Mouse (Mus musculus) ES-Bruce4 (cell line): Measurements from ENCODE around the gene Tmc6. TPM values are rescaled to one million over a fixed set of nuclear protein-coding genes. Genes with fewer than 3 reads are reported as not detected.
"Not testable (repeated sequence)": the region's sequence is repeated elsewhere in the genome, so short reads cannot be mapped to it uniquely, and the experiment has no call there.

Experiments used
- H3K27ac ChIP-seq: 2 replicates; pipeline ENCODE4 v1.5.1; 2012; ENCODE audit warnings: low read length, inconsistent platforms; ENCODE audit not compliant: insufficient read depth
- H3K27me3 ChIP-seq: 2 replicates; pipeline ENCODE4 v1.6.1; 2012; ENCODE audit warnings: mild to moderate bottlenecking, low read length, inconsistent platforms; ENCODE audit not compliant: control insufficient read depth, poor library complexity, insufficient read depth, severe bottlenecking
- H3K36me3 ChIP-seq: 2 replicates; pipeline ENCODE4 v1.6.1; 2012; ENCODE audit warnings: inconsistent platforms, mild to moderate bottlenecking, low read length, moderate library complexity; ENCODE audit not compliant: control insufficient read depth, poor library complexity, insufficient read depth, severe bottlenecking
- H3K4me1 ChIP-seq: one replicate; pipeline ENCODE4 v1.8.1; 2011; ENCODE audit warnings: low read length; ENCODE audit not compliant: control insufficient read depth, insufficient read depth
- H3K4me3 ChIP-seq: 2 replicates; pipeline ENCODE4 v1.5.1; 2011; ENCODE audit warnings: low read depth, mild to moderate bottlenecking, low read length
- H3K9ac ChIP-seq: 2 replicates; pipeline ENCODE4 v1.6.1; 2012; ENCODE audit warnings: low read depth, mild to moderate bottlenecking, inconsistent platforms; ENCODE audit not compliant: poor library complexity, severe bottlenecking
- H3K9me3 ChIP-seq: replicated peaks from 2 replicates; pipeline ENCODE4 v1.6.1; 2012; ENCODE audit warnings: mild to moderate bottlenecking, low read length, inconsistent platforms; ENCODE audit not compliant: control insufficient read depth, poor library complexity, insufficient read depth, severe bottlenecking
- CTCF ChIP-seq: IDR thresholded peaks from one replicate; pipeline ENCODE4 v1.8.1; 2011; ENCODE audit warnings: low read depth, low read length
- EP300 ChIP-seq: IDR thresholded peaks from 2 replicates; pipeline ENCODE4 v1.6.1; 2011; ENCODE audit warnings: low read depth, low read length; ENCODE audit not compliant: insufficient read depth
- POLR2A ChIP-seq: IDR thresholded peaks from one replicate; pipeline ENCODE4 v1.8.1; 2011; ENCODE audit warnings: low read length; ENCODE audit not compliant: insufficient read depth
- polyA plus RNA-seq: library from polyadenylated mRNA; stranded (reverse); fragments of >200 nt; gene quantifications from 2 replicates; pipeline ENCODE4 v1.2.4, GENCODE M21; 2011; ENCODE audit warnings: low read depth; ENCODE audit not compliant: missing spikeins, insufficient read depth, insufficient read length

Gene Tmc6
- polyA plus RNA-seq, 1 experiment, result 12.3 TPM

GRCm38 (mm10) chr11:117796954-117797353, 15.0 kb upstream of the Tmc6 start:
- no peak overlapping the region for H3K9ac ChIP-seq
- no peak overlapping the region for H3K27ac ChIP-seq
- H3K4me1 ChIP-seq, result peaks cover 1% of the 10 kb centered on the region
- no peak overlapping the region for H3K4me3 ChIP-seq
- no peaks in the 10 kb centered on the region for H3K36me3 ChIP-seq
- no peaks in the 10 kb centered on the region for H3K27me3 ChIP-seq
- no peaks in the 10 kb centered on the region for H3K9me3 ChIP-seq
- TF ChIP-seq CTCF (no peak), POLR2A (no peak), EP300 (no peak)

DNA sequence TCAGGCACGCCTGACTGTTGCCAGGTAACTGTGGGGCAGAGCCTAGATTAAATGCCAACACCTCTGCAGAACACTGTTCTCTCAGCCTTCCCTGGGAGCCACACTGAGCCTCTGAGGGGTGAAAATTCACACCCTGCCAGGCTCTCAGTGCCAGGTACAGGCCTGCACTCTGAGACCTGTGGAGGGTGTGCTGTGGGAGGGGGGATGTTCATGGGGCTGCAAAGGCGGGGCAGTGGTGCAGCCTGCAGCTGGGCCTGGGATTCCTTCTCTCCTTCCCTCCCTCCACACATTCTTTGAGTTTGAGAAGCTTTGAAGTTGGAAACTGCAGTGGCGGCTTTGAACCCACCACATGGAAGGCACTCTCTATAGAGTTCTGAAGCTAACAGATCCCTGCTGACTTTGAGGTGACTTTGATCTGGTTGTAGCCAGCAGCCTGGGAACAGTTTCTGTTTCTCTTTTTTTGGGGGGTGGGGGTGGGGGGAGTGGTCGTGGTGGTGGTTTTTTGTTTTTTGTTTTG, 12.1 kb upstream of the Tmc6 start:
- no peak for TF ChIP-seq EP300
- no peaks in the 10 kb centered on the region for H3K9me3 ChIP-seq
- H3K4me1 ChIP-seq, result peaks cover 3% of the 10 kb centered on the region
- no peak overlapping the region for H3K9ac ChIP-seq
- H3K27ac ChIP-seq, result no peak overlapping the region
- no peaks in the 10 kb centered on the region for H3K27me3 ChIP-seq
- H3K4me3 ChIP-seq, result no peak overlapping the region
- H3K36me3 ChIP-seq, result no peaks in the 10 kb centered on the region

- TF ChIP-seq EP300 (peak; percentile 42; the same call in 1 of the 2 replicates), POLR2A (no peak), CTCF (no peak)
- no peaks in the 10 kb centered on the region for H3K27me3 ChIP-seq
- H3K36me3 ChIP-seq, result no peaks in the 10 kb centered on the region
- peak overlapping the region; percentile 11 for H3K9ac ChIP-seq
- no peak overlapping the region for H3K27ac ChIP-seq
- peak overlapping the region; percentile 34 for H3K4me3 ChIP-seq
- H3K9me3 ChIP-seq, result no peaks in the 10 kb centered on the region
- peaks cover 3% of the 10 kb centered on the region for H3K4me1 ChIP-seq
These were observed 10.4 kb upstream of the Tmc6 start for GRCm38 (mm10) chr11:117792281-117792888.

- TF ChIP-seq CTCF (no peak), EP300 (no peak), POLR2A (no peak)
- Histone ChIP-seq H3K27ac (no peak overlapping the region), H3K36me3 (no peaks in the 10 kb centered on the region), H3K27me3 (no peaks in the 10 kb centered on the region), H3K4me1 (peaks cover 3% of the 10 kb centered on the region), H3K9me3 (no peaks in the 10 kb centered on the region), H3K4me3 (no peak overlapping the region), H3K9ac (0 out of 2 replicates have a peak overlapping the region, but pooled peaks have one; percentile 5)
These were observed 9.4 kb upstream of the Tmc6 start for GRCm38 (mm10) chr11:117791441-117791761.

GRCm38 (mm10) chr11:117790703-117791440, 8.9 kb upstream of the Tmc6 start:
- Histone ChIP-seq H3K9me3 (no peaks in the 10 kb centered on the region), H3K27me3 (no peaks in the 10 kb centered on the region), H3K4me3 (peak overlapping the region; percentile 1), H3K4me1 (peaks cover 3% of the 10 kb centered on the region), H3K9ac (0 out of 2 replicates have a peak overlapping the region, but pooled peaks have one; percentile 5), H3K27ac (no peak overlapping the region), H3K36me3 (no peaks in the 10 kb centered on the region)
- TF ChIP-seq CTCF (peak; percentile 62), POLR2A (no peak), EP300 (no peak)

- no peaks in the 10 kb centered on the region for H3K27me3 ChIP-seq
- no peak overlapping the region for H3K27ac ChIP-seq
- H3K4me3 ChIP-seq, result peak overlapping the region; percentile 41
- H3K4me1 ChIP-seq, result peaks cover 3% of the 10 kb centered on the region
- no peaks in the 10 kb centered on the region for H3K36me3 ChIP-seq
- TF ChIP-seq CTCF (peak; percentile 86), EP300 (0 out of 2 replicates have a peak, but pooled peaks have one; percentile 7), POLR2A (no peak)
- no peaks in the 10 kb centered on the region for H3K9me3 ChIP-seq
- no peak overlapping the region for H3K9ac ChIP-seq
These were observed 8.3 kb upstream of the Tmc6 start for GRCm38 (mm10) chr11:117790286-117790685.

DNA sequence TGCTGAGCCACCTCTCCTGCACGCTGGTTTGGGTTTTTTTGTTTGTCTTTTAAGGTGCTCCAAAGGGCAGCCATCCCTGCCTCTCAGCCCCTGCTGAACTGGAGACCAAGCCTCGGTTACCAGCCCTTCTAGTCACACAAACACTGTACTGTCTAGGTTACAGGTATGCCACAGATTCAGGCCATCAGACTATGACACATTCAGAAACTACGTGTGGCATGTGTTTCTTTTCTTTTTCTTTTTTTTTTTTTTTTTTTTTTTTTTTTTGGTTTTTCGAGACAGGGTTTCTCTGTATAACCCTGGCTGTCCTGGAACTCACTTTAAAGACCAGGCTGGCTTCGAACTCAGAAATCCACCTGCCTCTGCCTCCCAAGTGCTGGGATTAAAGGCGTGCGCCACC, 6.5 kb upstream of the Tmc6 start:
- H3K9me3 ChIP-seq, H3K27me3 ChIP-seq, H3K4me1 ChIP-seq, H3K4me3 ChIP-seq, H3K27ac ChIP-seq, H3K36me3 ChIP-seq, H3K9ac ChIP-seq: not testable (repeated sequence)
